Mouse (Mus musculus) heart, postnatal 0 days (tissue): Measurements from ENCODE around the gene Myo6. TPM values are rescaled to one million over a fixed set of nuclear protein-coding genes. Genes with fewer than 3 reads are reported as not detected.

Experiments
- ATAC-seq: fragments of 200-750 bp; cut with Nextera tagmentation; 2 replicates; pipeline ENCODE4 v1.8.0; 2017; ENCODE audit warnings: low read depth, moderate number of reproducible peaks, moderate library complexity; ENCODE audit not compliant: insufficient read depth
- DNase-seq: peaks from one replicate; pipeline ENCODE4 v3.0.0-alpha.2; 2016; ENCODE audit warnings: low spot score
- H3K27ac ChIP-seq: fragments of 300-500 bp; sonication (generic); 2 replicates; pipeline ENCODE4 v1.5.1; 2014; ENCODE audit warnings: low read depth, mild to moderate bottlenecking
- H3K27me3 ChIP-seq: fragments of 300-500 bp; sonication (generic); 2 replicates; pipeline ENCODE4 v1.6.1; 2014; ENCODE audit warnings: low read length, mixed read lengths; ENCODE audit not compliant: control insufficient read depth, insufficient read depth
- H3K36me3 ChIP-seq: fragments of 300-500 bp; sonication (generic); replicated peaks from 2 replicates; pipeline ENCODE4 v1.6.1; 2014; ENCODE audit warnings: low read length, mixed read lengths; ENCODE audit not compliant: control insufficient read depth, insufficient read depth
- H3K4me1 ChIP-seq: fragments of 300-500 bp; sonication (generic); 2 replicates; pipeline ENCODE4 v1.6.1; 2014; ENCODE audit warnings: antibody characterized with exemption; ENCODE audit not compliant: control insufficient read depth, insufficient read depth
- H3K4me2 ChIP-seq: fragments of 300-500 bp; sonication (generic); 2 replicates; pipeline ENCODE4 v1.6.1; 2014; ENCODE audit warnings: low read depth, mild to moderate bottlenecking, low read length, moderate library complexity
- H3K4me3 ChIP-seq: fragments of 300-500 bp; sonication (generic); 2 replicates; pipeline ENCODE4 v1.5.1; 2014; ENCODE audit warnings: low read depth, low read length
- H3K9ac ChIP-seq: fragments of 300-500 bp; sonication (generic); replicated peaks from 2 replicates; pipeline ENCODE4 v1.6.1; 2014; ENCODE audit warnings: low read depth, low read length, mixed read lengths
- H3K9me3 ChIP-seq: fragments of 300-500 bp; sonication (generic); replicated peaks from 2 replicates; pipeline ENCODE4 v1.6.1; 2016; ENCODE audit warnings: low read length; ENCODE audit not compliant: control insufficient read depth
- CTCF ChIP-seq: IDR thresholded peaks from 2 replicates; pipeline ENCODE4 v1.5.1; 2016; ENCODE audit warnings: antibody characterized with exemption, control low read depth, low read depth
- EP300 ChIP-seq: IDR thresholded peaks from 2 replicates; pipeline ENCODE4 v1.6.1; 2016; ENCODE audit warnings: antibody characterized with exemption, low read depth
- WGBS: fragments of 180-500 bp; shearing (Covaris S2); extraction: QIAGEN DNeasy Blood & Tissue Kit; methylation state at CpG from one replicate; pipeline ENCODE4 v1.1.7; 2014; 5-methylcytosine and 5-hydroxymethylcytosine counted together
- polyA plus RNA-seq: library from polyadenylated mRNA; unstranded; fragments of >200 nt; fragmentation: Nextera tagmentation; extraction: Ambion mirVana; gene quantifications from 2 replicates; pipeline ENCODE4 v1.2.1, GENCODE M21; 2015
- total RNA-seq: library from RNA; depleted of rRNA; stranded (reverse); fragments of >200 nt; gene quantifications from 2 replicates; pipeline ENCODE4 v1.2.3, GENCODE M21; 2014; ENCODE audit warnings: low replicate concordance

Gene Myo6
- total and polyA plus RNA-seq, 2 experiments from 2014 or later, result 7.1 to 13.2 TPM

DNA sequence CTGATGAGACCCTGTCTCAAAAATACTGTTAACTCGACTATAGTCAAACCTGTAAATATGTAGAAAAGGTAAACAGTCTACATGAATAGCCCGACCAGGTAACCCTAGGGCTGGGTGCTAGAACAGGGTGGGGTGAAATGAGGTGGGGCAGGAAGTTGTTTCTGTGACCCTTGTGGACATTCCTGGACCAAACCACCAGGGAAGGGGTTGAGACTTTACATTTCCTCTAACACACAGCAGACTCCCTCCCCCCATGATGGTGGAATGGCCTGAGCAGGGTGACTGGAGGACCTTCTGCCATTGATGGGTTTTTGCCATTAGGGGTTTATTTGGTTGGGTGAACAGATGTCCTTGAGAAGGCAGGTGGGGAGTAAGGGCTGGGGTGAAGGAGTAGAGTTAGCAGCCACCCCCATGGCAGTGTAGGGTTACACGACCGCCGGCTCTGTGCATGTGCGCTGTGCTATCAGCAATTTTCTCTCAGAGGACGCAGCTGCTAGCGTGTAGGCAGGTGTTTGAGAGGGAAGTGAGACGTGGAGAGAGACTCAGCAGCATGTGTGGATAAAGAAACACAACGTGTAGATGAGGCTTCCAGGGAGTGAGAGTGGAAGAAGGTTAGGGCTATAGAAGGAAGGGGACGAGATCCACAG lies 59.3 kb downstream of the Myo6 start:
- no peaks in the 10 kb centered on the region for H3K4me1 ChIP-seq
- H3K36me3 ChIP-seq, result no peaks in the 10 kb centered on the region
- no peak overlapping the region for H3K4me2 ChIP-seq
- no peaks in the 10 kb centered on the region for H3K27me3 ChIP-seq
- H3K27ac ChIP-seq, result no peak overlapping the region
- no peak for DNase-seq
- no peak for ATAC-seq
- no peak overlapping the region for H3K9ac ChIP-seq
- TF ChIP-seq EP300, result no peak
- no peak for TF ChIP-seq CTCF
- H3K4me3 ChIP-seq, result no peak overlapping the region
- no peaks in the 10 kb centered on the region for H3K9me3 ChIP-seq
- whole genome bisulfite sequencing, result 70% methylated on average over 11 of the region's 11 CpGs

DNA sequence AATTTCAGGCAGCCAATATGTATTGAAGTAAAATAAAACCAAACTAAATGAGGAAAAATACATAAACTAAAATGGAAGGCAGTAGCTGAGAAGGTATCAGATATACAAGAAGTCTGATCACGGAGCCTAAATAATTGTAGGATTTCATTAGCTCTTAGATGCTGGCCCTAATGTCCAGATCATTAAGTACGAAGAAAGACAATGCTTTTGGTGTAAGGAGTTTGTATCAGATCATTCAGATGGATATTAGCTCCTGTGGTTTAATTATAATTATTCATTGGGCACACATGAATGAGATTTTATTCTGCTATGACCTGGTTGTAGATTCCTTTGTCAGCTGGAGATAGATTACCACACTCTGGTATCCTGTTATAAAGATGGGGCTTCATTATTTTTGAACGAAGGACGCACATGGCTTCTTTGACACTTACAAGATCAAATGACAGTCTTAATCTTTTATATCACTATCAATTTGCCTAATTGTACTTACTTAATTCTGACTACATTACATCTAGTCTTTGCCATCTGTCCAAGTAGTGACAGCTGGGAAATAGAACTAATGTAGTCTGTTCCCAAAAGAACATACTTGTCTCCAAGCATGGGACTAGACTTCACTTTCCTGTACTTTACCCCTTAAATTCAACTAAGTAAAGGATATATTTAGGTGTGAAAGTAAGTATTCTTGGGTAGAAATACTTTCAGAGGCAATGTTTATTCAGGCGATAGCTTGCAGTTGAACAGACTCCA lies 61.9 kb downstream of the Myo6 start:
- H3K4me2 ChIP-seq, result no peak overlapping the region

DNA sequence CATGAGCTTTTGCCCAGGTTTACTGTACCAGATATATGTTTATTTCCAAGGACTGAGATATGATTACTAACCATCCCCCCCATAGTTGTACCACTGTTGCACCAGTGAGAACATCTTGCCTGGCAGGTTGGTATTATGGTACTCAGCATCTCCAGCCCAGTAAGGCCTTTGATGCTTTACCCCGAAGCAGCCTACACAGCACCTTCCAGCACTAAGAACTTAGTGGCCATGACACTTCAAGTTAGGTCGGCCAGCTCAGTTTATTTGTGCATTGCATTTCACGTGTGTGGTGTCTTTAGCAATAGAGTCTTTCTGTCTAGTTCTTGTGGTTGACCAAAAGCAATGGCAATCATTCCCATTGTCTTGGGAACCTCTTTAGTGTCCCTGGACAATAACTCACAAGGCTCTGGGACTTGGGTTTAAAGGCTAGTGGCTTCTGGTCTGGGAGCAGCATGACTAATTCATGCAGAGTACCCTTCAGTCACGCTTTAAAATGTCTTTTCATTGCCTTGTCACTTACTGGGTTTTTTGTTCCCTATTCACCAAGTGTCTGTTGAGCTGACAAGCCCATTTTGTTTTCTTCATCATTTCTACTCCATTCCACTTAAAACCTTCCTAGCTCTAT lies 69.1 kb downstream of the Myo6 start:
- H3K27ac ChIP-seq, result no peak overlapping the region
- H3K9ac ChIP-seq, result no peak overlapping the region
- no peaks in the 10 kb centered on the region for H3K36me3 ChIP-seq
- 90% methylated on average over 4 of the region's 4 CpGs for WGBS
- no peaks in the 10 kb centered on the region for H3K9me3 ChIP-seq
- TF ChIP-seq EP300 (no peak), CTCF (no peak)
- DNase-seq, result no peak
- no peaks in the 10 kb centered on the region for H3K4me1 ChIP-seq
- no peaks in the 10 kb centered on the region for H3K27me3 ChIP-seq
- no peak for ATAC-seq
- H3K4me3 ChIP-seq, result no peak overlapping the region
- no peak overlapping the region for H3K4me2 ChIP-seq

More for the DNA sequence above, 61.9 kb downstream of the Myo6 start:
- no peaks in the 10 kb centered on the region for H3K9me3 ChIP-seq
- TF ChIP-seq CTCF (no peak), EP300 (no peak)
- 94% methylated on average over 5 of the region's 5 CpGs for WGBS
- no peak overlapping the region for H3K27ac ChIP-seq
- no peaks in the 10 kb centered on the region for H3K4me1 ChIP-seq
- no peak overlapping the region for H3K9ac ChIP-seq
- H3K36me3 ChIP-seq, result no peaks in the 10 kb centered on the region
- ATAC-seq (no peak), DNase-seq (no peak)
- no peaks in the 10 kb centered on the region for H3K27me3 ChIP-seq
- no peak overlapping the region for H3K4me3 ChIP-seq

DNA sequence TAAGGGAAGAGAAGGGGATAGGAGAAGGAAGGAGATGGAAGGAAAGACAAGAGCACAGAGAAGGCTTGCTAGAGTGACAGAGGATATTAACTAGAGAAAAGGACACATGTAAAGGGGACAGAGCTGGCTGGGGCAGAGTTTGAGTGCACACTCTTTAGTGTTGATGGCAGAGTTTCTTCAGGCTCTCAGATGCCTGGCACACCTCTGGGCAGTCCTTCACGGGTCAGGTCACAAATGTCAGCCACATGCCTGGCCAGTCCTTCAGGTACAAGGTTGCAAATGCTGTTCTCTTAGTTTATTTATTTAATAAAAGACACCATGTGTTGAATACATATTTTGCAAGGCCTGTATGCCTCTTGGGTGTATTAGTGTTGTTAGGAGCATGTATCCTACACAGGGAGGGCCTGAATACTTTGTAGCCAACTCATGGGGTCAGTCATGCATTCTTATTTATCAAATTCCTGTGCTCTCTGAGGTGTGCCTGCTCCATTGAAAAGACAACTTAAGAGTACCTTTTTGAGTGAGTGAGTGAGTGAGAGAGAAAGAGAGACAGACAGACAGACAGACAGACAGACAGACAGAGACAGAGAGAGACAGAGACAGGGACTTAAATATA lies 72.5 kb downstream of the Myo6 start:
- Histone ChIP-seq H3K9ac (no peak overlapping the region), H3K9me3 (peaks cover 12% of the 10 kb centered on the region; the same call in 1 of the 2 replicates), H3K27ac (no peak overlapping the region), H3K36me3 (peaks cover 2% of the 10 kb centered on the region; the same call in 1 of the 2 replicates), H3K4me3 (no peak overlapping the region), H3K4me2 (no peak overlapping the region), H3K27me3 (no peaks in the 10 kb centered on the region), H3K4me1 (no peaks in the 10 kb centered on the region)
- DNase-seq, result no peak
- WGBS, result 82% methylated on average over 1 of the region's 1 CpGs
- ATAC-seq, result no peak
- no peak for TF ChIP-seq CTCF
- TF ChIP-seq EP300, result no peak

DNA sequence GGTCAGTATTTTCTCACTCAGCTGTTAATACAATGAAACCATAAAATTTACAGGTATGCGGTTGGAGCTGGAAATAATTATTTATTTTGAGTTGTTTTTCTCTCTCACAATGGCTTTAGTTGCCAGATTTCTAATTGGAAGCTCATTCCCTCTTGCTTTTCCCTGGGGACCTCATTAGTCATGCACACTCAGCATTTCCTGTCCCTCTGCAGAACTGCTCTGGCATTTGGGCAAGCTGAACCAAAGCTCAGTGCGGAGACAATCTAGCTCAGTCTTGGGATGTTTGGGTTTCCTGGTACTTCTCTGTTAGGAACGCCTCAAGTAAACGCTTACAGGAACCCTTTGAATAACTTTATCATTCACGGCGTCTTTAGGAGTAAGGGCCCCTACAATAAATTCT lies 76.9 kb downstream of the Myo6 start:
- 69% methylated on average over 6 of the region's 6 CpGs for WGBS
- TF ChIP-seq CTCF (no peak), EP300 (no peak)
- H3K4me1 ChIP-seq, result no peaks in the 10 kb centered on the region
- no peak overlapping the region for H3K4me3 ChIP-seq
- no peaks in the 10 kb centered on the region for H3K27me3 ChIP-seq
- no peak overlapping the region for H3K9ac ChIP-seq
- no peak for DNase-seq
- peaks cover 8% of the 10 kb centered on the region for H3K36me3 ChIP-seq
- H3K27ac ChIP-seq, result no peak overlapping the region
- no peak for ATAC-seq
- H3K4me2 ChIP-seq, result no peak overlapping the region
- H3K9me3 ChIP-seq, result peaks cover 12% of the 10 kb centered on the region; the same call in 1 of the 2 replicates
